Mouse (Mus musculus) brain, embryonic 14.5 days (tissue): Measurements from ENCODE around the gene Snx17. TPM values are rescaled to one million over a fixed set of nuclear protein-coding genes. Genes with fewer than 3 reads are reported as not detected.

Experiments used
- DNase-seq: peaks from one replicate; pipeline ENCODE4 v3.0.0-alpha.2; 2011; ENCODE audit warnings: low read depth
- CTCF ChIP-seq: fragments of 200-500 bp; IDR thresholded peaks from 2 replicates; pipeline ENCODE4 v1.5.1; 2012; ENCODE audit warnings: inconsistent platforms, mild to moderate bottlenecking, moderate library complexity, borderline replicate concordance; ENCODE audit not compliant: insufficient read depth, insufficient read length; ENCODE audit errors: extremely low read depth
- POLR2A ChIP-seq: fragments of 200-500 bp; IDR thresholded peaks from 2 replicates; pipeline ENCODE4 v1.6.1; 2012; ENCODE audit warnings: mild to moderate bottlenecking, inconsistent platforms, borderline replicate concordance; ENCODE audit not compliant: poor library complexity, insufficient read depth, insufficient read length, severe bottlenecking; ENCODE audit errors: extremely low read depth
- polyA plus RNA-seq: library from polyadenylated mRNA; depleted of rRNA; stranded (reverse); fragments of >200 nt; gene quantifications from 2 replicates; pipeline ENCODE4 v1.2.3, GENCODE M21; 2012

The Snx17 gene
- polyA plus RNA-seq, 1 experiment, result 96.8 TPM

DNA sequence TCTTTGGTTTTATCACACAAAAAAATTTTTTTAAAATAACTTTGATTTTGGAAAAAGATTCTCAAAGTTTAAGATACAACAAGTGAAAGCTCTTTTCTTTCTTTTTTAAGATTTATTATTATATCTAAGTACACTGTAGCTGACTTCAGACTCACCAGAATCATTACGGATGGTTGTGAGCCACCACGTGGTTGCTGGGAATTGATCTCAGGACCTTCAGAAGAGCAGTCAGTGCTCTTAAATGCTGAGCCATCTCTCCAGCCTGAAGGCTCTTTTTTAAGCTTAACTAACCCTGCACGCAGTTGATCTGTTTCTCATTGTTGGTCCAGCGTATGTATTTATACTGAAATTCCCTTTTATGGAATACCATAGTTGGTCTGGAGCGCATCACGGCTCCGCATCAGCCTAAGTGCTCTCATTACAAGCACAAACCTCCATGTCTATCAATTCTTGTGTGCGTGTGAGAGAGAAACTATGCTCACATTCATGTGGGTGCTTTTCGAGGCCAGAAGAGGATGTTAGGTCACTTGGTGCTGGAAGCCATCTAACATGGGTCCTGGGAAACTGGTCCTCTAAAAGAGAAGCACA, 11.8 kb upstream of the Snx17 start:
- TF ChIP-seq POLR2A (no peak), CTCF (no peak)
- DNase-seq, result no peak

DNA sequence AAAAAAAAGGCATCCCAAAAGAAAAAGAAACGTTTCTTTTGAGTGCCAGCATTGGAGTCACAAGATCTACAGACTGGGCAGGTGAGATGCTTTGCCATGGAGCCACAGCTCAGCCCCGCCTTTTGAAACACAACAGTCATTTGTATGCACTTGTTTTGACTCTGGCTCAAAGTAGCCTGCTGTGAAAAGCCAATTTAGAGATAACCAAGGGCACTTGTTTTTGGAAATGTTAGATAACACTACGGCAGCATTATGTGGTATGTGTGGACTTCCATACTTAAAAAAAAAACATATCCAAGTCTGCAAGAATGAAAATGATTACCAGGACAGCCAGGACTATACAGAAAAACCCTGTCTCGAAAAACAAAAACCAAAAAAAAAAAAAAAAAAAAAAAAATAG, 9.3 kb upstream of the Snx17 start:
- TF ChIP-seq POLR2A, result no peak
- no peak for DNase-seq

DNA sequence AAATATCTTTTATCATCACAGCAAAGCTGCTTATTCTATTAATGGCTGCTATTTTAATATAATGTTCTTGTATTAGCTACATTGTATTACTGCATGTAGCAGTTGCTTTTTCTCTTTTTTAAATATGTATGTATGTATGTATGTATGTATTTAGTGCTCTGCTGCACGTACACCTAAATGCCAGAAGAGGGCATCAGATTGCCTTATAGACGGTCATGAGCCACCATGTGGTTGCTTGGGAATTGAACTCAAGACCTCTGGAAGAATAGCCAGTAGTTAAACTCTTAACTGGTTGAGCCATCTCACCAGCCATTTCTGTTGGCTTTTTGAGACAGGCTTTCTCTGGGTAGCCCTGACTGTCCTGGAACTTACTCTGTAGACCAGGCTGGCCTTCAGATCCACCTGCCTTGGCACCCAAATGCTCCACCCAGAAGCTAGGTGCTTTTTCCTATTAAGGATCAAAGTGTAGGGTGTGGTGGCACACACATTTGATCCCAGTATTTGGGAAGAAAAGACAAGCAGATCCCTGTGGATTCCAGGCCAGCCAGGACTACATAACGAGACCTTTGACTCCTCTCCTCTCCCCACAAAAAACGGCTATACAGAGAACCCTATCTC, 4.7 kb upstream of the Snx17 start:
- TF ChIP-seq CTCF (peak; percentile 17; the same call in 1 of the 2 replicates), POLR2A (no peak)
- peak; percentile 22 for DNase-seq

DNA sequence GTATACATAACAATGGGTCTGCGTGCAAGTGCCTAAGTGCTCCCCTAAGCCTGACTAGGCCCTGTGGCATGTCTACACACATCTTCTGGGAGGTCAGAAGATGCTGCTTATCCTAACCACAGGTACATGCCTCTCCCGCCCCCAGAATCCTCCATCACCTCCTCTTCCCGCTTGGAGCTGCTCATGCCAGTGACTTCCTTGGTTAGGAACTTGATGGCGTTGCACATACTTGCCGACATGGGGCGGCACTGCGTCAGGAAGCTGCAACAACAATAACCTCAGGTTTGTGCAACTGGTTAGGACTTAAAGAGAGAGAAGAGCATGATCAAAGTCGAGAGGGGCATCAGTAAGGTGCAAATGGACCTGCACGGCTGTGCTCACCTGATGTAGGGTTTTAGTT, 2.8 kb upstream of the Snx17 start:
- TF ChIP-seq CTCF (no peak), POLR2A (no peak)
- no peak for DNase-seq

DNA sequence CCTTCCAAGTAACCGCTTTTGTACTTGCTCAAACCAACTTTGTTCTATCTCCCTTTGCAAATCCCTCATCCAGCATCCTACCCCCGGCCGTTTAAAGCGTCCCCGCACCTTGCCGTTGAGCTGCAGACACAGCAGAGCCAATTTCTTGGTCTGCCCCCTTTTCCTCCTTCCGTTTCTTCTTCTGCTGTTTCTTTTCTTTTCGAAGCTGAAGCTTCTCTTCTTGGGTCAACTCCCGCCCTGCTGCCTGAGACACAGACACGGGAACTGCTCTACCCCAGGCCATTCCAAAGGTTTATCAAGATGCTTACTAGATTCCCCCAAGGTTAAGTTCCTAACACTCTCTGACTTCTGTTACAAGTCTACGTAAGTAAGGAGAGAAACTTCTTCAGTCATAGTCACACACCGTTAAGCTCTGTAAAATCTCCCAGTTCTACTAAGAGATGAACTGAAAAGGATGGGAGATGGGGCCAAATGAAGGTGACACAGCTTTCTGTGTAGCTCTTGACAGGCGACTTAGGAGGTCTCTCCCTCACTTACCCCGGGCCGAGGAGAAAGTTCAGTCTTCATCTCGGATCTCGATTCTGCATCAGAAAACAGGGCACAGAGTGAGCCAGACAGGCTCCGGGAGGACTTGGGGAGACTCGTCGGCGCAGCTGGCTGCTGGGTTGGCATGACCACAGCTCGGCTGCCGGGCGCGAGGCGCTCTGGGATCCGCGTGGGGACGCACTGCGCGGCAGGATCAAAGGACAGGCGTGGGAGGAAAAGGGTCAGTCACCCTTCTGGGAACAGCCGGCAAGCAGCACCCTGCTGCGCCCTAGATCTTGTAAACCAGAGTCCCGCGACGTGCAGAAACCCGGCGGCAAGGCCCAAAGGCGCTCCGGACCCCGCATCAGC, 735 bp upstream of the Snx17 start:
- DNase-seq, result no peak
- TF ChIP-seq CTCF (no peak), POLR2A (no peak)

DNA sequence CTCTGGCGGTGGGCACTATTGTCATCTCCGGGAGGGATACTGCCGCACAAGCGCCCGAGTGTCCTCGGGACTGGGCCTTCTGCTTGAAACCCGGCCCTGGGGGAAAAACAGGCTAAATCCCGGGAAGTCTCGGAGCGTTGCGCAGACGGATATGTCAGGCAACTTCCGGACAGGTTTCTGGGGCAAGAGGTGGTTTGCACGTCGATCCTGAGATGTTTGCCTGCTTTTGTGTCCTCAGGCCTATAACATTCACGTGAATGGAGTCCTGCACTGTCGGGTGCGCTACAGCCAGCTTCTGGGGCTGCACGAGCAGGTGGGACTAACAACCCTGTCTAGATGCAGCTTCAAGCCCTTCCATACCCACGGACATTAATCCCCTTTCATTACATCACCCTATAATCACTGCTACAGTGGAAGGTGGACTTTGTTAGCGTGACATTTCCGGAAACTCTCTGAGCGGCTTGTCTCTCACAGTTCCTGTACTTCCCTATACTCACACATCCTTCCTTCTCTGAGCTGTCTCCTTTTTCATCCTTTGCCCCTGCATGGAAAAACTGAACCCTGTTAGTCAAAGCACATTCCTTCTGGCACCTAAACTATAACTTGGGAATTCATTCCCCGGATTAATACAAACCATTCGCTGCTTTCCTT, 729 bp downstream of the Snx17 start:
- DNase-seq, result no peak
- TF ChIP-seq POLR2A (no peak), CTCF (no peak)

DNA sequence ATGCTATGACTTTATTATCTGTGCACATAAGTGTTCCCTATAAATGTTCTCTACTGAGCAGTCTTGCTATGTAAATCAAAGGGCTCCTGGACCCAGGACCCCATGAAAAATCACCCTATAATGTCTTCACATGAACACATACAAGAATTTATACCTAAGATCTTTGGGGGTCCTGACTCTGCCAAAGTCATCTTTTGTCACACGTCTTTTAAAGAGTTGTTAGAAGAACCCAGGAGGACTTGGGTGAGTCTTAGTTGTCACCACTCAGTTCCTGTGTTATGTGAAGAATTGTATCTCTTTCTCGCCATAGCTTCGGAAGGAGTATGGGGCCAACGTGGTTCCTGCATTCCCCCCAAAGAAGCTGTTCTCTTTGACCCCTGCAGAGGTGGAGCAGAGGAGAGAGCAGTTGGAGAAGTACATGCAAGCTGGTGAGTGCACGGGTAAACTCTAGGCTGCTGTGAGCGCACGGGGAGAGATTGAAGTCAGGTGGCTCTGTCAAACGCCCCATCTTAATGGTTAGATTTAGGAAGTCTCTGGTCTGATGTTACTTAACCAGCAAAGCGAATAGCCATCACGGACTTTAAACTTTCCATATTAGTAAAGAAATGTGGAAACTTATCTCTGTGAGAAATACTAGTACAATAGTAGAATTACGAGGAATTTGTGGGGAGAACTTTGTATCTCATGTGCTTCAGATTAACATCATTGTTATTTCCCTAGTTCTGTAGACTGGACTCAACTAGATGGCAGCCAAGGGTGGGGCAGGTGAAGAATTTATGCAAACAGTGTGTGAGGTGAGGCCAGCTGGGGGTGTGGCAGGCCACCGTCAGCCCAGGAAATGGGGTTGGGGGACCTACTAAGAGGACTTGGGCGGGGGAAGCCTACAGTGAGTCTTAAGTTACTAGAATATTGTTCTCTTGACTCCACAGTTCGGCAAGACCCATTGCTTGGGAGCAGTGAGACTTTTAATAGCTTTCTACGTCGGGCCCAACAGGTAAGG, 1.8 kb downstream of the Snx17 start:
- no peak for DNase-seq
- TF ChIP-seq POLR2A, result no peak
- no peak for TF ChIP-seq CTCF

DNA sequence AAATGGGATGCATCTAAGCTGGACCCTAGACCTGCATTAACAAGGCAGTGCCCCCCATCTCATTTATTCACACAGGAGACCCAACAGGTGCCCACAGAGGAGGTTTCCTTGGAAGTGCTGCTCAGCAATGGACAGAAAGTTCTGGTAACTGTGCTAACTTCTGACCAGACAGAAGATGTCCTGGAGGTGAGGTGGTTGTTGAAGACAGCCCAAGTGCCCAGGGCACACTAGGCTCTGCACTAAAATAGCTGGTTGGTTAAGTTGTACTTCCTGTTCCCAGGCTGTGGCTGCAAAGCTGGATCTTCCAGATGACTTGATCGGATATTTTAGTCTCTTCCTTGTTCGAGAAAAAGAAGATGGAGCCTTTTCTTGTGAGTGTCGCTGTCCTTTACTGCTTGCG, 2.6 kb downstream of the Snx17 start:
- DNase-seq, result no peak
- TF ChIP-seq POLR2A (no peak), CTCF (no peak)

DNA sequence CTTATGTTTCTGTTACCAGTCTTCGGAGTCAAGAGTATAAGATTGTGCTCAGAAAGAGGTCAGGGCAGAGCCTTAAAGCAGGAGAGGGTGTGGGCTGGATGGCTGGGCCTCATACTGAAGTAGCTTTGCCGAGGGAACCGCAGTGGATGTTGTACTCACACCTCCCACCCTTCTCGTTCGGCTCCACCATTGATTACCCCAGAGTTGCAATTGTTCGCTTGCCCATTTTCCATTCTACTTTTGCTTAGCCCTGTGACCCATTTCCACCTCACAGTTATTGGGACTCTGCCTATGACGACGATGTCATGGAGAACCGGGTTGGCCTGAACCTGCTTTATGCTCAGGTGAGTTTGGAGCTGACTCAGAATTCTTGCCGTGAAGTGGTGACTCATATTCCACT, 3.2 kb downstream of the Snx17 start:
- DNase-seq, result no peak
- TF ChIP-seq POLR2A (no peak), CTCF (no peak)

DNA sequence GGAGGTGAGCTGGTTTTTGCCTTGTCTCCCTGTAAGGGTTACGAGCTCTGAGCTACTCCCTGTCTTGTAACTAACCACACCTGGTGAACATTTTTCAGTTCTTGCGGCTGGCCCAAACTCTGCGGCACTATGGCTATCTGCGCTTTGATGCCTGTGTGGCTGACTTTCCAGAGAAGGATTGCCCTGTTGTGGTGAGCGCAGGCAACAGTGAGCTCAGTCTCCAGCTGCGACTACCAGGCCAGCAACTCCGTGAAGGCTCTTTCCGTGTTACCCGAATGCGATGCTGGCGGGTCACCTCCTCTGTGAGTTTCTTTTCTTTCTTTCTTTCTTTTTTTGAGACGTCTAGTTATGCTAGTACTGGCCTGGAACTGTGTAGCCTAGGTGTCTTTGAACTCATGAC, 4.0 kb downstream of the Snx17 start:
- TF ChIP-seq POLR2A (no peak), CTCF (no peak)
- no peak for DNase-seq
